Mouse (Mus musculus) midbrain, embryonic 10.5 days (tissue): Measurements from ENCODE around the gene Iqsec1. TPM values are rescaled to one million over a fixed set of nuclear protein-coding genes. Genes with fewer than 3 reads are reported as not detected.

ENCODE experiments used
- DNase-seq: peaks from one replicate; pipeline ENCODE4 v3.0.0-alpha.2; 2017; ENCODE audit warnings: low spot score
- H3K27ac ChIP-seq: fragments of 300-500 bp; sonication (generic); replicated peaks from 2 replicates; pipeline ENCODE4 v1.5.1; 2016; ENCODE audit warnings: mild to moderate bottlenecking
- H3K27me3 ChIP-seq: fragments of 300-500 bp; sonication (generic); 2 replicates; pipeline ENCODE4 v1.6.1; 2016; ENCODE audit warnings: low read depth, mild to moderate bottlenecking; ENCODE audit not compliant: poor library complexity, severe bottlenecking
- H3K36me3 ChIP-seq: fragments of 300-500 bp; sonication (generic); 2 replicates; pipeline ENCODE4 v1.6.1; 2016; ENCODE audit warnings: mild to moderate bottlenecking, moderate library complexity
- H3K4me1 ChIP-seq: fragments of 300-500 bp; sonication (generic); 2 replicates; pipeline ENCODE4 v1.6.1; 2016
- H3K4me3 ChIP-seq: fragments of 300-500 bp; sonication (generic); 2 replicates; pipeline ENCODE4 v1.5.1; 2016; ENCODE audit warnings: mild to moderate bottlenecking, moderate library complexity
- H3K9me3 ChIP-seq: fragments of 300-500 bp; sonication (generic); replicated peaks from 2 replicates; pipeline ENCODE4 v1.6.1; 2016; ENCODE audit warnings: mild to moderate bottlenecking
- WGBS: fragments of 180-500 bp; shearing (Covaris S2); methylation state at CpG from one replicate; pipeline ENCODE4 v1.1.7; 2016; 5-methylcytosine and 5-hydroxymethylcytosine counted together
- polyA plus RNA-seq: library from polyadenylated mRNA; unstranded; fragments of >200 nt; fragmentation: Nextera tagmentation; extraction: Ambion mirVana; gene quantifications from 2 replicates; pipeline ENCODE4 v1.2.1, GENCODE M21; 2016

The Iqsec1 gene
- polyA plus RNA-seq, 1 experiment from 2014 or later = 9.3 TPM

GRCm38 (mm10) chr6:90783945-90784344, 204.5 kb downstream of the Iqsec1 start:
- DNase-seq = no peak
- Histone ChIP-seq H3K27me3 (peaks cover 44% of the 10 kb centered on the region), H3K4me3 (no peak overlapping the region), H3K27ac (peak overlapping the region; percentile 98), H3K4me1 (peaks cover 94% of the 10 kb centered on the region), H3K36me3 (peaks cover 8% of the 10 kb centered on the region; the same call in 1 of the 2 replicates), H3K9me3 (no peaks in the 10 kb centered on the region)
- 56% methylated on average over 4 of the region's 4 CpGs for WGBS

- H3K36me3 ChIP-seq = peaks cover 12% of the 10 kb centered on the region
- H3K27ac ChIP-seq = peak overlapping the region; percentile 98
- no peak for DNase-seq
- H3K4me3 ChIP-seq = peak overlapping the region; percentile 54; the same call in 1 of the 2 replicates
- peaks cover 91% of the 10 kb centered on the region for H3K4me1 ChIP-seq
- no peaks in the 10 kb centered on the region for H3K9me3 ChIP-seq
- H3K27me3 ChIP-seq = peaks cover 41% of the 10 kb centered on the region
Measured at GRCm38 (mm10) chr6:90783176-90783575, 205.3 kb downstream of the Iqsec1 start.

GRCm38 (mm10) chr6:90781921-90782770, 206.3 kb downstream of the Iqsec1 start:
- peak; percentile 90 for DNase-seq

GRCm38 (mm10) chr6:90780532-90780931, 208.0 kb downstream of the Iqsec1 start:
- H3K9me3 ChIP-seq = no peaks in the 10 kb centered on the region
- 59% methylated on average over 2 of the region's 2 CpGs for WGBS
- peaks cover 37% of the 10 kb centered on the region for H3K36me3 ChIP-seq
- H3K27ac ChIP-seq = peak overlapping the region; percentile 98
- H3K4me1 ChIP-seq = peaks cover 68% of the 10 kb centered on the region
- H3K4me3 ChIP-seq = peak overlapping the region; percentile 54
- peaks cover 22% of the 10 kb centered on the region for H3K27me3 ChIP-seq
- DNase-seq = no peak

More at GRCm38 (mm10) chr6:90781921-90782770, 206.3 kb downstream of the Iqsec1 start:
- Histone ChIP-seq H3K4me1 (peaks cover 81% of the 10 kb centered on the region), H3K36me3 (peaks cover 23% of the 10 kb centered on the region), H3K9me3 (no peaks in the 10 kb centered on the region), H3K27ac (peak overlapping the region; percentile 98), H3K4me3 (peak overlapping the region; percentile 54), H3K27me3 (peaks cover 31% of the 10 kb centered on the region)
- 10% methylated on average over 19 of the region's 19 CpGs for WGBS

- Histone ChIP-seq H3K4me3 (no peak overlapping the region), H3K4me1 (peaks cover 54% of the 10 kb centered on the region), H3K27me3 (peaks cover 6% of the 10 kb centered on the region; the same call in 1 of the 2 replicates), H3K9me3 (no peaks in the 10 kb centered on the region), H3K27ac (no peak overlapping the region), H3K36me3 (peaks cover 37% of the 10 kb centered on the region)
- no peak for DNase-seq
- WGBS = 89% methylated on average over 6 of the region's 6 CpGs
Measured at GRCm38 (mm10) chr6:90778841-90779240, 209.6 kb downstream of the Iqsec1 start.

- no peak overlapping the region for H3K27ac ChIP-seq
- 90% methylated on average over 1 of the region's 1 CpGs for WGBS
Measured at GRCm38 (mm10) chr6:90777302-90777701, 211.2 kb downstream of the Iqsec1 start.

GRCm38 (mm10) chr6:90775606-90776005, 212.9 kb downstream of the Iqsec1 start:
- Histone ChIP-seq H3K27ac (no peak overlapping the region), H3K27me3 (no peaks in the 10 kb centered on the region), H3K4me3 (no peak overlapping the region), H3K9me3 (no peaks in the 10 kb centered on the region), H3K36me3 (peaks cover 46% of the 10 kb centered on the region), H3K4me1 (peaks cover 22% of the 10 kb centered on the region)
- no peak for DNase-seq
- 100% methylated on average over 1 of the region's 1 CpGs for WGBS

More at GRCm38 (mm10) chr6:90777302-90777701, 211.2 kb downstream of the Iqsec1 start:
- no peak overlapping the region for H3K4me3 ChIP-seq
- DNase-seq = no peak
- peaks cover 42% of the 10 kb centered on the region for H3K36me3 ChIP-seq
- H3K27me3 ChIP-seq = no peaks in the 10 kb centered on the region
- H3K9me3 ChIP-seq = no peaks in the 10 kb centered on the region
- peaks cover 39% of the 10 kb centered on the region for H3K4me1 ChIP-seq

- H3K9me3 ChIP-seq = no peaks in the 10 kb centered on the region
- H3K36me3 ChIP-seq = peaks cover 45% of the 10 kb centered on the region
- peaks cover 4% of the 10 kb centered on the region; the same call in 1 of the 2 replicates for H3K4me1 ChIP-seq
- no peaks in the 10 kb centered on the region for H3K27me3 ChIP-seq
- DNase-seq = no peak
- H3K27ac ChIP-seq = no peak overlapping the region; the same call in 1 of the 2 replicates
- H3K4me3 ChIP-seq = no peak overlapping the region
Measured at GRCm38 (mm10) chr6:90773811-90774233, 214.7 kb downstream of the Iqsec1 start.

GRCm38 (mm10) chr6:90772120-90772519, 216.4 kb downstream of the Iqsec1 start:
- Histone ChIP-seq H3K4me3 (no peak overlapping the region), H3K27ac (no peak overlapping the region), H3K9me3 (no peaks in the 10 kb centered on the region), H3K27me3 (no peaks in the 10 kb centered on the region), H3K36me3 (peaks cover 45% of the 10 kb centered on the region), H3K4me1 (no peaks in the 10 kb centered on the region)
- no peak for DNase-seq
- WGBS = 93% methylated on average over 5 of the region's 5 CpGs

- Histone ChIP-seq H3K4me1 (peaks cover 28% of the 10 kb centered on the region), H3K27ac (no peak overlapping the region), H3K27me3 (no peaks in the 10 kb centered on the region), H3K9me3 (no peaks in the 10 kb centered on the region), H3K36me3 (peaks cover 40% of the 10 kb centered on the region), H3K4me3 (no peak overlapping the region)
- DNase-seq = no peak
- 74% methylated on average over 2 of the region's 2 CpGs for WGBS
Measured at GRCm38 (mm10) chr6:90768526-90768925, 220.0 kb downstream of the Iqsec1 start.

- 86% methylated on average over 1 of the region's 1 CpGs for WGBS
Measured at GRCm38 (mm10) chr6:90767874-90768273, 220.6 kb downstream of the Iqsec1 start.

GRCm38 (mm10) chr6:90764753-90765152, 223.7 kb downstream of the Iqsec1 start:
- Histone ChIP-seq H3K27me3 (no peaks in the 10 kb centered on the region), H3K4me3 (no peak overlapping the region), H3K9me3 (no peaks in the 10 kb centered on the region), H3K27ac (peak overlapping the region; percentile 82), H3K4me1 (peaks cover 54% of the 10 kb centered on the region), H3K36me3 (peaks cover 36% of the 10 kb centered on the region)
- DNase-seq = no peak
- WGBS = 38% methylated on average over 2 of the region's 2 CpGs

More at GRCm38 (mm10) chr6:90767874-90768273, 220.6 kb downstream of the Iqsec1 start:
- Histone ChIP-seq H3K4me3 (no peak overlapping the region), H3K36me3 (peaks cover 35% of the 10 kb centered on the region), H3K27me3 (no peaks in the 10 kb centered on the region), H3K4me1 (peaks cover 33% of the 10 kb centered on the region), H3K9me3 (no peaks in the 10 kb centered on the region), H3K27ac (no peak overlapping the region)
- DNase-seq = no peak

- WGBS = 37% methylated on average over 18 of the region's 18 CpGs
- H3K4me1 ChIP-seq = peaks cover 60% of the 10 kb centered on the region
Measured at GRCm38 (mm10) chr6:90763959-90764591, 224.4 kb downstream of the Iqsec1 start.

More at GRCm38 (mm10) chr6:90763959-90764591, 224.4 kb downstream of the Iqsec1 start:
- no peaks in the 10 kb centered on the region for H3K27me3 ChIP-seq
- no peak overlapping the region for H3K4me3 ChIP-seq
- DNase-seq = no peak
- H3K27ac ChIP-seq = peak overlapping the region; percentile 82
- H3K9me3 ChIP-seq = no peaks in the 10 kb centered on the region
- peaks cover 33% of the 10 kb centered on the region for H3K36me3 ChIP-seq
